Mouse (Mus musculus): ENCODE results near the gene Cd93. TPM values are rescaled to one million over a fixed set of nuclear protein-coding genes. Genes with fewer than 3 reads are reported as not detected.

Gene Cd93
- polyA plus RNA-seq, 1 experiment from 2014 or later, result 7.4 TPM

DNA sequence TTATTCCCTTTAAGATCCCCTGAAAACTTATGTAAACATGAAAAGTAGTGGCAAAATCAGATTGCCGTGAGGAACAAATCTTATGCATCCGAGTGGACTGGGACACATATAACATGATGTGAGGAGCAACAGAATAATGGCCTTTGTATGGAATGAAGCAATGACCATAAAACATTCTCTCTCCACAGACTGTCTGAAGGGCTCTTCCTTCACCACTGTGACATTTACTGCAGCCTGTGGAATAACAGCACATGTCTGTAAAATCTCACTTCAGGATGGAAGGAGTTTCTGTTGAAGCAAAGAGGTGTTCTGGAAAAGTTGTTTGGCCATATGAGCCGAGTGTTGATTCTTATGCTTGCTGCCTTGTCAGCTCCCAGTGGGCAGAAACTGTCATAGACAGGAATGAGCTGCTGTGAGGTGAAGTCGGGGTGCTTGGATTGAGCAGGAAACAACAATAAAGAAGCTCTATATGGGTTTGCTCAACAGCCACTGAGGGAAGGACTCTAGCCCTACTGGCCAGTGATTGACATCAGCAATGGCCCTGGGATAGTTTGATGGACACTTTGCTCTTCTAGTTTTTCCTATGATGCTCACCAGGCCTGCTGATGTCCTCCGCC lies 32.6 kb upstream of the Cd93 start:
- Histone ChIP-seq H3K9me3 (ENCODE audit: control insufficient read depth, low read length) (peaks cover 3% of the 10 kb centered on the region; the same call in 1 of the 2 replicates), H3K36me3 (ENCODE audit: control insufficient read depth, insufficient read depth) (no peaks in the 10 kb centered on the region), H3K27ac (ENCODE audit: low read length) (no peak overlapping the region), H3K9ac (replicated peaks; ENCODE audit: low read depth, low read length) (no peak overlapping the region), H3K4me3 (replicated peaks; ENCODE audit: low read length) (no peak overlapping the region), H3K4me1 (replicated peaks; ENCODE audit: control insufficient read depth, insufficient read depth, low read length) (no peaks in the 10 kb centered on the region), H3K27me3 (replicated peaks; ENCODE audit: control insufficient read depth, insufficient read depth, low read length) (no peaks in the 10 kb centered on the region), H3K4me2 (ENCODE audit: low read length) (no peak overlapping the region)
- 94% methylated on average over 5 of the region's 5 CpGs for WGBS
- no peak for ATAC-seq

DNA sequence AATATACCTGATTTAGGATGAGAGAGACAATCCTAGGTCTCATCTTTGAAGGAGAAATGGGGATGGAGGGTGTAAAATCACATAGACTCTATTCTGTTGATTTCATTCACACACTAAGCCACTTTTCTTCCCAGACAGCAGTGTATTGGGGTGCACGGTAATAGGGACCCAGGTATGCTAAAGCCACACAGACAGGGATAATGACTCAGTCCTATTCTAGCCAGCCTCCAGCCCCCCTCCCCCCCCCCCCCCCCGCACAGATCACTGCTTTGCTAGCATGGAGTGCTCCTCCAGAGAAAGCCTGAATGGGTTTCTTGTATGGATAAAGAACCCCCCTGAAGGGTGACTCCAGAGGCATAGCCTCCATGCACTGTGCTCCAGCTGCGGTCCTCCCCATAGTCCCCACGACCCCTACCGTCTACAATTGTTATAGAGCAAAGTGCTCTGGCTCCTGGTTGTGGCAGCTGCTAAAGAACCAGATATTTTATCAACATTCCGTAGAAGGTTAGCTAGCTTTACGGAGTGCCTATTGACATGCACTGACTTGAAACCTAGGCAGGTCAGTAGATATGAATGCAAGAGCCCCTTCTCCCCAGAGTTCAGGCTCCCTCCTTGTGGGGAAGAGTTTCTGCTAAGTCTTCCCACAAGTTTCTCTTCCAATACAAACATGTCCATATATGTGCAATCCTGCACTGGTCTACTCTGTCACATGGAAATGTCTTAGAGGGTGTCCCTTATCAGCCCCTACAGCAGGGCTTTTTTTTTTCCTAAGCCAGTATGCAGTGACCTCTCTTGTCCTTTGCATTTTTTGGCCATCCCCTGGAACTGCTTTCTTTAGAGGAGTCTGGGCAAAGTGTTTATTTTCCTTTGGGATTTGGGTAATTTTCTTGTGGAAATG lies 26.2 kb upstream of the Cd93 start:
- no peak for ATAC-seq
- Histone ChIP-seq H3K4me2 (ENCODE audit: low read length) (no peak overlapping the region), H3K27me3 (replicated peaks; ENCODE audit: control insufficient read depth, insufficient read depth, low read length) (no peaks in the 10 kb centered on the region), H3K4me3 (replicated peaks; ENCODE audit: low read length) (no peak overlapping the region), H3K4me1 (replicated peaks; ENCODE audit: control insufficient read depth, insufficient read depth, low read length) (no peaks in the 10 kb centered on the region), H3K9me3 (ENCODE audit: control insufficient read depth, low read length) (peaks cover 3% of the 10 kb centered on the region; the same call in 1 of the 2 replicates), H3K27ac (ENCODE audit: low read length) (no peak overlapping the region), H3K36me3 (ENCODE audit: control insufficient read depth, insufficient read depth) (no peaks in the 10 kb centered on the region), H3K9ac (replicated peaks; ENCODE audit: low read depth, low read length) (no peak overlapping the region)
- 35% methylated on average over 6 of the region's 7 CpGs for WGBS

DNA sequence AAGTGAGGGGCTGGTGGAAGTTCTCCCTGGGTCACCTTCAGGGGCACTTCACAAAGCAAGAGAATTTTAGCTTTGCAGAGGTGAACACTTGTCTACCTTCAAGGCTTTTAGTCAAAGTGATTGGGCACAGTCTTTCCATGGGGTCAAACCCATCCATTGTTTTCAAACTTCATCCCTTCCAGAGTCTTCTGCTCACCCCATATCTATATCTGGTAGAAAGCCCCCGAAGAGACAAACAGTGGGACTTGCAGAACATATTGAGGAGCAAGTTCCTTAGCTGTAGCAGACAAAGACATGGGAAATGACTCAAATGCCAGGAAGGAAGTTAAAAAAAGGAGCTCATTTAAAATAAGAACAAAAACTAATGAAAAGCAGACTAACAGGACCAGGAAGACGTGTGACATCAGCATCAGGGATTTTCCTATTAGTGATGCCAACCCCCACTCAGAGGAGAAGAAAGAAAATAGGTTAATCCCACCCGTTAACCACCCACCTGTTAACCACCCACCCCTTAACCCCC lies 24.6 kb upstream of the Cd93 start:
- Histone ChIP-seq H3K4me1 (replicated peaks; ENCODE audit: control insufficient read depth, insufficient read depth, low read length) (no peaks in the 10 kb centered on the region), H3K27ac (ENCODE audit: low read length) (no peak overlapping the region), H3K27me3 (replicated peaks; ENCODE audit: control insufficient read depth, insufficient read depth, low read length) (no peaks in the 10 kb centered on the region), H3K9me3 (ENCODE audit: control insufficient read depth, low read length) (peaks cover 3% of the 10 kb centered on the region; the same call in 1 of the 2 replicates), H3K36me3 (ENCODE audit: control insufficient read depth, insufficient read depth) (no peaks in the 10 kb centered on the region), H3K4me3 (replicated peaks; ENCODE audit: low read length) (no peak overlapping the region), H3K4me2 (ENCODE audit: low read length) (no peak overlapping the region), H3K9ac (replicated peaks; ENCODE audit: low read depth, low read length) (no peak overlapping the region)
- no peak for ATAC-seq
- WGBS, result 77% methylated on average over 3 of the region's 3 CpGs

DNA sequence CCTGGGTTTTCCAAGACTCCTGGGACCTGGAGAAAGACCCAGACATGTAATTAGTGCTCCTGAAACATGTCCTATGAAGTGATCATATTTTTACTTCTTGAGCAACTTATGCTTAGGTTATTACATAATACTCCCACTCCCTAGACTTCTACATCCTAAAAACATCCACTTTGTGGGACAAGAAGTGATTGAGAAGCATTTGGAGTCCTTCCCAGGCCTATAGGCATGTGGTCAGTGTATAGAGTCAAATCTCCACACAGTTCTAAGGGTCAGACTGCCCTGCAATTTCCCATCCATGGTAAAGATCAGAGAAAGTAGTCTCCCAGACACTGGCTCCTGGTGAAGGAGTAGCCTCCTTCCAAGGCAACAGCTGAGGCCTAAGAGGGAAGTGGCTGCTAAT lies 12.0 kb upstream of the Cd93 start:
- Histone ChIP-seq H3K9me3 (ENCODE audit: control insufficient read depth, low read length) (no peaks in the 10 kb centered on the region), H3K4me3 (replicated peaks; ENCODE audit: low read length) (no peak overlapping the region), H3K4me1 (replicated peaks; ENCODE audit: control insufficient read depth, insufficient read depth, low read length) (no peaks in the 10 kb centered on the region), H3K9ac (replicated peaks; ENCODE audit: low read depth, low read length) (no peak overlapping the region), H3K27me3 (replicated peaks; ENCODE audit: control insufficient read depth, insufficient read depth, low read length) (no peaks in the 10 kb centered on the region), H3K4me2 (ENCODE audit: low read length) (no peak overlapping the region), H3K27ac (ENCODE audit: low read length) (no peak overlapping the region), H3K36me3 (ENCODE audit: control insufficient read depth, insufficient read depth) (no peaks in the 10 kb centered on the region)
- no peak for ATAC-seq

DNA sequence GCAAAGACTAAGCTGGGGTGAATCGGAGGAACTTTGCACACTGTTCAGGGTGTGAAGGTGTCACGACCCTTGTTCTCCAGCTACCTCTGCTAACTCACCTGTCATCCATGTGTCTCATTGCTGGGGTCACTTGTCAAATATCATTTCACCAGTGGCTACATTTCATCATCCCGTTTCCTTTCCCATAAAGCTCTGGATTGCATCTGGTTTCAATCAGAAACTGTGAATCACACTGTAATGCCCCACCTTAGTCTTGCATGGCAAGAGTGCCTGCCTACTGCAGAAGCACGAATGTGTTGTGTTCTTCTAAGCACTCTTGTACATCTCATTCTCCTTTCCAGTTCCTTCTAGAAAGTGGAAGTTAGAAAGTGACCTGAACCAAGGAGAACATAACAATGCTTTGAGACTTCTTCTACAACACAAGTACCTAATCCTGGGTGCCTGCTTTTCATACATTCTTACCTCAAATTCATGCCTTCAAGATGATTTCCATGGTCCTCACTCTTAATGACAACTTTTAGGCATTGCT lies 10.7 kb upstream of the Cd93 start:
- Histone ChIP-seq H3K27ac (ENCODE audit: low read length) (no peak overlapping the region), H3K27me3 (replicated peaks; ENCODE audit: control insufficient read depth, insufficient read depth, low read length) (no peaks in the 10 kb centered on the region), H3K4me2 (ENCODE audit: low read length) (no peak overlapping the region), H3K9me3 (ENCODE audit: control insufficient read depth, low read length) (no peaks in the 10 kb centered on the region), H3K36me3 (ENCODE audit: control insufficient read depth, insufficient read depth) (no peaks in the 10 kb centered on the region), H3K9ac (replicated peaks; ENCODE audit: low read depth, low read length) (no peak overlapping the region), H3K4me3 (replicated peaks; ENCODE audit: low read length) (no peak overlapping the region), H3K4me1 (replicated peaks; ENCODE audit: control insufficient read depth, insufficient read depth, low read length) (no peaks in the 10 kb centered on the region)
- 84% methylated on average over 4 of the region's 4 CpGs for WGBS
- ATAC-seq, result no peak

DNA sequence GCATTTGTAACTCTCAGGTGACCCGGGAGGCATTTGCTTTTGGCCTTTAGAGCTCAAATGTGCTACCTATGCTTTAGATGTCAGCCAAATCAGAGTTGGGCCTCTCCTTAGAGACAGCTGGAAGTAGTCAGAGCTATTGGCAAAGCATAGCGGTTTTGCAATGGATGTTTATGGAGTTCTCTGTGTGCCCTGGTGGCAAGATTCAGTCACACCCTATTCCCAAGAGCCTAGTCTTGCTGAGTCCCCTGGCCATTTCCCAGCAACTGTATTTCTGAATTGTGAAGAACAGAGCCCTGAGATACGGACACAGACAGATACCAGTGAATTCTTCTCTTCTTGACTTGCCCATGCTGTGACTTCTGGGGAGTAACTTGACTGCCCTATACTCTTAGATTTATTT lies 9.7 kb upstream of the Cd93 start:
- 88% methylated on average over 3 of the region's 3 CpGs for WGBS

DNA sequence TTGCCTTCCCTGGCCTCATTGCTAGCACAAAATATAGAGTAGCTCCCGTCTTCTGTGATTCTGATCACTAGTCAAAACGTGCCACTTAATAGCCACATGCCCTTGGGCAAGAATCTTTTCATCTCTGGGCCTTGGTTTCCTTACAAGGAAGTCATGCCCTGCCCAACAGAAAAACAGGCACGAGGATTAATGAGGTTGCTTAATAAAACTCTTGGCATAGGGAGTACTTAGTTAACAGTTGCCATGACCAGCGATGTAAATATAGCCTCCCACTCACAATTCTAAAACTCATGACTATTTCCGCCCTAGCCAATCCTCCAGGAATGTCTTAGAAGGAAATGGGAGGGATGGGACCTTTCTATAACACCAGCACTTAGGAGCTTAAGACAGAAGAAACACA lies 8.1 kb upstream of the Cd93 start:
- Histone ChIP-seq H3K4me2 (ENCODE audit: low read length) (no peak overlapping the region), H3K36me3 (ENCODE audit: control insufficient read depth, insufficient read depth) (no peaks in the 10 kb centered on the region), H3K4me3 (replicated peaks; ENCODE audit: low read length) (no peak overlapping the region), H3K9me3 (ENCODE audit: control insufficient read depth, low read length) (no peaks in the 10 kb centered on the region), H3K27ac (ENCODE audit: low read length) (no peak overlapping the region), H3K9ac (replicated peaks; ENCODE audit: low read depth, low read length) (no peak overlapping the region), H3K27me3 (replicated peaks; ENCODE audit: control insufficient read depth, insufficient read depth, low read length) (no peaks in the 10 kb centered on the region), H3K4me1 (replicated peaks; ENCODE audit: control insufficient read depth, insufficient read depth, low read length) (no peaks in the 10 kb centered on the region)
- 59% methylated on average over 5 of the region's 5 CpGs for WGBS
- ATAC-seq, result no peak

More for the DNA sequence above, 9.7 kb upstream of the Cd93 start:
- Histone ChIP-seq H3K36me3 (ENCODE audit: control insufficient read depth, insufficient read depth) (no peaks in the 10 kb centered on the region), H3K4me2 (ENCODE audit: low read length) (no peak overlapping the region), H3K9ac (replicated peaks; ENCODE audit: low read depth, low read length) (no peak overlapping the region), H3K4me3 (replicated peaks; ENCODE audit: low read length) (no peak overlapping the region), H3K4me1 (replicated peaks; ENCODE audit: control insufficient read depth, insufficient read depth, low read length) (no peaks in the 10 kb centered on the region), H3K27ac (ENCODE audit: low read length) (no peak overlapping the region), H3K9me3 (ENCODE audit: control insufficient read depth, low read length) (no peaks in the 10 kb centered on the region), H3K27me3 (replicated peaks; ENCODE audit: control insufficient read depth, insufficient read depth, low read length) (no peaks in the 10 kb centered on the region)
- ATAC-seq, result no peak

DNA sequence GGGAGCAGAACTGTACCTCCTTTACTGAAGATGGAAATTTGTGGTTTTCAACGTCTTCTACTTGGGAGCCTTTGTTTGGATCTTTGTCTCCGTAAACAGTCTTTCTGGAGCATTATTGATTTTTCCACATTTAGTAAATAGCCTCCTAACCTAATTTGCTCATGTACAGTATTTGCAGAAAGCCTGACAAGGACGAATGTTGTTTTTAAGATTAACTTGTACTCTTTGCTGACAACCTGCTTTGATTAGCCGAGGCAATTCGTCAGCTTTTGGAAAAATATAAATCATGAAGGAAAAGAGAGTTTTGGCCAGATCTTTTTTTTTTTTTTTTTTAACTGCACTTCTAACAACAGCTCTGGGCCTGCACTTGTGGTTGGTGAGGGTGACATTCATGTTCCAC lies 7.3 kb upstream of the Cd93 start:
- Histone ChIP-seq H3K27ac (ENCODE audit: low read length) (no peak overlapping the region), H3K9me3 (ENCODE audit: control insufficient read depth, low read length) (no peaks in the 10 kb centered on the region), H3K9ac (replicated peaks; ENCODE audit: low read depth, low read length) (no peak overlapping the region), H3K4me3 (replicated peaks; ENCODE audit: low read length) (no peak overlapping the region), H3K36me3 (ENCODE audit: control insufficient read depth, insufficient read depth) (no peaks in the 10 kb centered on the region), H3K27me3 (replicated peaks; ENCODE audit: control insufficient read depth, insufficient read depth, low read length) (no peaks in the 10 kb centered on the region), H3K4me1 (replicated peaks; ENCODE audit: control insufficient read depth, insufficient read depth, low read length) (no peaks in the 10 kb centered on the region), H3K4me2 (ENCODE audit: low read length) (no peak overlapping the region)
- WGBS, result 90% methylated on average over 5 of the region's 5 CpGs
- no peak for ATAC-seq

DNA sequence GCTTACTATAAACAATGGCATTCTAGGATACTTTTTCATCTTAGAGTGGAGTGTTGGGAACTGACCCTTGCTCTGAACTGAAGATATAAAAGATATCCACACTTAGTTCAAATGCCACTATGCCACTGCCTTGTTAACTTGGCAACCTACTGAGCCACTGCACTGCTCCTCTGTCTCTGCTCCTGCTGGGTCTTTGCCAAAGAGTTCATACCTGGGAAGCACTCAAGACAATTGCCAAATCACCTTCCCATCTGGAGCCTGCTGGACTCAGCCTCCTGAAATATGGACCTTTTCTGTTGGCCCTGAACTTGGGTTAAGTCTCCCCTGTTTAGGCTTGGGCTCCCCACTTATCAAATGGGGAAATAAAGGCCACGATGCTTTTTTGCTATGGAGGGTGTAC lies 6.3 kb upstream of the Cd93 start:
- ATAC-seq, result no peak
- no peaks in the 10 kb centered on the region for H3K9me3 ChIP-seq (ENCODE audit: control insufficient read depth, low read length)
- no peak overlapping the region for H3K4me2 ChIP-seq (ENCODE audit: low read length)
- H3K4me3 ChIP-seq (replicated peaks; ENCODE audit: low read length), result no peak overlapping the region
- no peaks in the 10 kb centered on the region for H3K27me3 ChIP-seq (replicated peaks; ENCODE audit: control insufficient read depth, insufficient read depth, low read length)
- H3K9ac ChIP-seq (replicated peaks; ENCODE audit: low read depth, low read length), result no peak overlapping the region
- no peak overlapping the region for H3K27ac ChIP-seq (ENCODE audit: low read length)
- 97% methylated on average over 1 of the region's 1 CpGs for WGBS
- H3K4me1 ChIP-seq (replicated peaks; ENCODE audit: control insufficient read depth, insufficient read depth, low read length), result no peaks in the 10 kb centered on the region
- H3K36me3 ChIP-seq (ENCODE audit: control insufficient read depth, insufficient read depth), result no peaks in the 10 kb centered on the region

Measured in forebrain, embryonic 16.5 days (tissue).